Mouse (Mus musculus): ENCODE data around the gene Ptprm.

DNA sequence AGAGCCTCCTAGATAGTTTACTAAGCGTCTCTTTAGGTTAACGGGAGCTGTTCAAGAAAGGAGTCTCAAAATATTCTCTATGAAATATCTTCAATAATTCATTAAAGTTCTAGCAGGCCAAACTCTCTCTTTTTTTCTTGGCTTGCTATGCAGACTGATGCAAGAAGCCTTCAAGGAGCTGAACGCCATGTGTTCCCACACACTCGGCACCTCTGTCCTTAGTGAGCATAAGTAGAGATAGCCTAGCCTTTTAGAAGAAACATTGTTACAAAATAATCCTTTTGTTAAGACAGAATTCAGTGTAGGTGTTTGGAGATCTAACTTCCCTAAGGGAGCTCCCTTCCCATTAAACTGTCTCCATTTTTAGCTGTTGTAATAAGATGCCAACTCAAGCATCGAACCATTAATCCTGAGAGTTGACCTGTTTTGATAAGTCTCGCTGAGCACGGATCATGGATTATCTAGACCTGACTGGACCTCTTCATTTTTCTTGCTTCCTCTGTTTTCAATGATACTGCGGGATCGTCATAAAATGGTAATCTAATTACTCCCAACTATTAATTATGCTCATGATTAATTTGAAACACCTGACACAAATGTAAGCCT lies 85.7 kb downstream of the Ptprm start:
- no peak for TF ChIP-seq POLR2A (IDR thresholded peaks at IDR 0.05; ENCODE audit: control insufficient read depth, extremely low read depth, insufficient read depth, low read length, poor library complexity)
- no peak for TF ChIP-seq CTCF (IDR thresholded peaks at IDR 0.05; ENCODE audit: borderline replicate concordance, control insufficient read depth, extremely low read depth, insufficient read depth, low read length, poor library complexity)

All from thymus, adult 2 months (tissue).